Mouse (Mus musculus) megakaryocyte-erythroid progenitor cell, adult 5-6 weeks (primary cell): ENCODE measurements around the gene Tmod1. TPM values are rescaled to one million over a fixed set of nuclear protein-coding genes. Genes with fewer than 3 reads are reported as not detected.

Experiments used
- ATAC-seq: replicated peaks from 2 replicates; pipeline ENCODE4 v1.8.0; 2016; ENCODE audit warnings: mild to moderate bottlenecking, inconsistent platforms; ENCODE audit not compliant: severe bottlenecking, poor library complexity, low FRiP score, low TSS enrichment
- total RNA-seq, 2 experiments: library from RNA; stranded (forward) in 1 of 2; stranded (reverse) in 1 of 2; fragments of 200-1000, 215-1000 nt in 1 of 2; fragments of >200 nt in 1 of 2; fragmentation: Nextera tagmentation in 1 of 2; gene quantifications; 2 replicates each; pipeline ENCODE4 v1.2.3; 2014 to 2017

The Tmod1 gene
- total RNA-seq (2014; fragmentation: Nextera tagmentation), result 0.39 and 0.40 TPM in 2 replicates
- 1.3 TPM in 1 of 2 replicates, not detected in the other for total RNA-seq (2017)

DNA sequence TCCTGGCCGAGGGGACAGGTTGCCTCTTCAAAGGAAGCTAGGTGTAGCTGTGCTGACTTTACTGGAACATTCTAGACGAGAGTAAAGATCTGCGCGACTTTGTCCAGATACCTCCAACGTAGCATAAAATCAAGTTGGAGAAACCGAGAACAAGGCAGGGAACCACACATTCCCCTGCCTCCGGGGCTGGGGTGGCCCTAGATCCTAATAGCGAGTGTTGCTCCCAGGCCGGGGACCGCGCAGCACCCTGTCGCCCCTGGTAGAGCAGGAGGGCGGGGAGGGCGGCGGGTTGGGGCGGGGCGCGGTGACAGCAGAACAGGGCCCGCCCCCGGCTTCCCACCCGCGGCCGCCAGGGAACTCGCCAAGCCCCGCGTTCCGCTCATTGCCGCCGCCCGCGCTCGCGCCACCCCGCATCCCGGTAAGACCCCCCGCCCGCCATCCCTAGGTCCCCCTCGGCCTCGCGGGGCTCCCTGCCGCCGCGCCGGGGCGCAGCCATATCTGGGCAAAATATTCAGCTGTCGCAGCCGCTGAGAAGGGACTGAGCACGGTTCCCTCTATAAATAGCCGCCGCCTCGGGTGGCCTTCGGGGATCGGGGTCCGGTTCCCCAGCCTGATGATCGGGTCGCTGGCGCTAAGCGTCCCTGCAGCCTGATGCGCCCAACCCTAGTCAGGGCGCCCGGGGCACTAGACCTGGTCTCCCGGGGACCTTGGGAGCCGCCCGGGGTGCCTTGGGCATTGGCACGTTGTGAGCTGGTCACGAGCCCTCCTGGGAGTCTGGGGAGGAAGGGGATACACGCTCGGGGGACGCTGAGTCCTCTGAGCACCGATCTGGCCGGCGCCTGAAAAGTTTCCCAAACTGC, at the start of gene Tmod1:
Gene Tmod1 (plus strand): TSS at position 44 of the 860 bp plus-strand sequence.
- peak; percentile 52 for ATAC-seq

- ATAC-seq, result no peak
Observed at GRCm38 (mm10) chr4:45990427-45991135, 48.2 kb upstream of the Tmod1 start.

- no peak for ATAC-seq
Observed at GRCm38 (mm10) chr4:45998536-45998935, 40.2 kb upstream of the Tmod1 start.

DNA sequence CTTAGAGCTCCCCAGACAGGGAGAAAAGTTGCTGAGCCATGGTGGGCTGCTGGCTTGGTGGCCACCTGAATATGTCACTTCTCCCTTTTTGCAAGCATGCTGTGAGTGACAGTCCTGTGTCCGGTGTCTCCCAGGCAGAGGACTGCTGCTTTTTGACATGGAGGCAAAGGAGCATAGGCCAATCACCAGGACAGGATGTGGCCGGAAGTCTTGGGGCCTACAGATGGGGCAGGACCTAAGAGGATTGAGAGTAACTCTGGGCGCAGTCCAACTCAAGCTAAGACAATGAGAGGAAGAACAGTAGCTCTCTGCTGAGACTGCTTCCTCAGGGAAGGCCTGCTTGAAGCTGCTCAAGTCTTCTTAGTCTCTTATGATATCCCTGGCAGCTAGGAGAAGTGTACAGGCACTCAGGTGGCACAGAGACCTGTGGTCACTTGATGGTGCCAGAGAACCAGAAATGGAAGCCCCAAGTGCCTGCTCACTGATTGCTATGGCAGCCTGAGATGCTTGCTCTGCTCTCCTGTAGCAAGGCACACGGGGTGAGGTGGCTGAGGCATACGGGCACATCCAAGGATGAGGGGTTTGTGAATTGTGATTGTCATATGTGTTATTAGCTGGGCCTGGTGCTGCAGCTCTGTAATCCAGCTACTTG, 30.5 kb upstream of the Tmod1 start:
- ATAC-seq, result no peak

DNA sequence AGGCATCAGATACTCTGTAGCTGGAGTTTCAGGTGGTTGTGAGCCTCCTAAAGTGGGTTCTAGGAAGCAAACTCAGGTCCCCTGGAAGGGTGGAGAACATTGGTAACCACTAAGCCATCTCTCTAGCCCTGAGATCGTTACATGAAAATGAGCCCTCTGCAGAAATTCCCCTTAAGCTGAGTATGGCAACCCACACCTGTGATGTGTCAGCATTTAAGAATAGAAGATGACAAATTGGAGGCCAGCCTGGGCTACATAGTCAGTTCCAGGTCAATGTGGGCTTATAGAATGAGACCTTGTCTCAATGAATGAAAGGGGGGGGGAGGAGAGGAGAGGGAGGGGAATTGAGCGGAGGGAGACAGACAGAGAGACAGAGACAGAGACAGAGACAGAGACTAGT, 27.0 kb upstream of the Tmod1 start:
- ATAC-seq, result no peak

GRCm38 (mm10) chr4:46015605-46016004, 23.1 kb upstream of the Tmod1 start:
- ATAC-seq, result no peak

GRCm38 (mm10) chr4:46023021-46023481, 15.7 kb upstream of the Tmod1 start:
- ATAC-seq, result peak; percentile 95

DNA sequence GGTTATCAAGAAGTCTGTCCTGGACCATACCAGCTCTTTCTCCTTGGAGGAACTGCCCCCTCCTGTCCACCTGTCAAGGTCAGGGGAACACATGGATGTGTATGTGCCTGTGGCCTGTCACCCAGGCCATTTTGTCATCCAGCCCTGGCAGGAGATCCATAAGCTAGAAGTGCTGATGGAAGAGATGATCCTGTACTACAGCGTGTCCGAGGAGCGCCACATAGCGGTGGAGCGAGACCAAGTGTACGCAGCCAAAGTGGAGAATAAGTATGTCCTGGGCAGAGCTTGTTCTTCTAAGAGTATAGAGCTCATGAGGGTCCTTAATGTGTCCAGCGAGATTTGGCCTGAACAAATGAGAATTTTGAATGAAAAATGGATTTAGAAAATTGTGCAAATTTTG, 12.8 kb upstream of the Tmod1 start:
- no peak for ATAC-seq

- ATAC-seq, result no peak
Observed at GRCm38 (mm10) chr4:46028224-46028623, 10.5 kb upstream of the Tmod1 start.

DNA sequence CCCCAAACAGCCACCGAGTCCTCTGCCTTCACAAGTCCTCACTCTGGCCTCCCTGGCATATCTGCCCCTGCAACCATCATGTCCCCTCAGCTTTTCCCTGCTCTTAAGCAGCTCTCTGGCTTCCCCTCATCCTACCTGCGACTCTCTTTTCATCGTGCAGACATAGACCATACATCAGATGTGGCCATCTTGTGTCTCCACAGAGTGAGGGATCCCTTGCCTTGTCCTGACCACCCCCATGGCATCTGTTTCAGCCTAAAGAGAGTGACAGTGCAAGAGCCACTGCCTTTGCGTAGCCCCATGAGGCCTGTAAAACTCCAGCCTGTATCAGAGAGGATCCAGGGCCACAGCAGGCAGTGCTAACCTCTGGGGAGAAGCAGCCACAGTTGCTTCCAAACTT, 10.0 kb upstream of the Tmod1 start:
- no peak for ATAC-seq

DNA sequence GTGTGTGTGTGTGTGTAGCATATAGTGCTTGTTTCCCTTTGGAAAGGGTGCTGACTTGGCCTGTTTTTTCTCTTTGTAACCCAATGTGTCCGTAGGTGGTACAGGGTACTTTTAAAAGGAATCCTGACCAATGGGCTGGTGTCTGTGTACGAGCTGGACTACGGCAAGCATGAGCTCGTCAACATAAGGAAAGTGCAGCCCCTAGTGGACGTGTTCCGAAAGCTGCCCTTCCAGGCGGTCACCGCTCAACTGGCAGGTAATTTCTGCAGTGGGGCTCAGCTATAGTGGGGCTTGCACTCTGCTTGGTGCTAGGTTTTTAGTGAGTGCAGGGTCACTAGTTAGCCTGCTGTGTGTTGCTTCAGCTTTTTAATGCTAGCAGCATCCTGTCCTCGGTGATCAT, 9.2 kb upstream of the Tmod1 start:
- no peak for ATAC-seq

GRCm38 (mm10) chr4:46032448-46032847, 6.3 kb upstream of the Tmod1 start:
- no peak for ATAC-seq

GRCm38 (mm10) chr4:46033197-46033596, 5.5 kb upstream of the Tmod1 start:
- ATAC-seq, result no peak

GRCm38 (mm10) chr4:46038591-46038891, 194 bp upstream of the Tmod1 start:
- no peak for ATAC-seq

GRCm38 (mm10) chr4:46039899-46040298, 1.2 kb downstream of the Tmod1 start:
- ATAC-seq, result no peak

- peak; percentile 93 for ATAC-seq
Observed at GRCm38 (mm10) chr4:46040594-46041192, 2.0 kb downstream of the Tmod1 start.

DNA sequence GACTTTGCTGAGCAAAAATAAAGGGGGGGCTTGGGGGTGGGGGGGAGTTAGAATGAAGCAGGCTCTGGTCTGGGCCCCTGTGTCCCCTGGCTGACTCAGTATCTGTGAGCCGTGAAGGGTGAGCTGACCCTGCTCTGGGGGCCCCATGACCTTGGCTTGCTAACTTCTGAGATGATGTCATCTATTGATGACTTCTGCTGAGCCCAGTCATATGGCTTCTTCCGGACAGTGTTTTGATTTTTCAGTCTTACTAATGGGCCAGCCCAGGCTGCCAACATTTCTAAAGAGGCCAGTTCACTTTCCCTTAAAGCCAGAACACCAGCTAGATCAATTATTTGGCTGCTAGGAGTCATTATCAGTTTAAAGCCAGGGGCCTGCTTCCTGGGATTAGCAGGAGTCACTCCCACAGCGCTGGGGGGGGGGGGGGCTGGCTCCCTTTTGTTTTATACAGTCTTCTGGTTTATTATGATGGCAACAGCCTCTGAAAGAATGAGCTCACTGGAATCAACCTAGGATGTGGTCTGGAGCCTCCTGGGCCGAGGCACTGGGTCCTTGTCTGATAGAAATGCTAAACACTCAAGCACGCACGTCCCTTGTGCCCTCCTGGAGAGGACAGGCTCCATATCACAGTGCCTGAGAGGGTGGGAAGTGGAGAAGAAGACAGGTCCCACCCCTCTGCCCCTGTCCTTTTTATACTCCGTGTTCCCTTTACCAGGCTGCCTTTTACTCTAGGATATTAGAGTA, 3.2 kb downstream of the Tmod1 start:
- ATAC-seq, result no peak

DNA sequence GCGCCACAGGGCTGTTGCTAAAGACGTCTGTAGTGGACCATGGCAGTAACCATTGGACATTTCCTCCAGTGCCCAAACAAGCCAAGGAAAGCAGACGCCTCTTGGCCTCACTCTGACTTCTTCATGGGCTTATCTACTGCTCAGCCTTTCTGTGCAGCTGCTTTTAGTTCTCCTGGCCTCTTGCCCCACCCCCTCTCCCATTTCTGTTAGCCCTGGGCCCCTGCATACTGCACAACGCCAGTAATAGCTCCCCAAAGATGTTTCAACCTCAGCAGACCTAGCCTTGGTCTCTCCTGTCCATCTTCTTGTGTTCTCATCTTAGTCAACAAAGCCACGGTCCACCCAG, 3.7 kb downstream of the Tmod1 start:
- ATAC-seq, result 0 out of 2 replicates have a peak, but pooled peaks have one; percentile 20

DNA sequence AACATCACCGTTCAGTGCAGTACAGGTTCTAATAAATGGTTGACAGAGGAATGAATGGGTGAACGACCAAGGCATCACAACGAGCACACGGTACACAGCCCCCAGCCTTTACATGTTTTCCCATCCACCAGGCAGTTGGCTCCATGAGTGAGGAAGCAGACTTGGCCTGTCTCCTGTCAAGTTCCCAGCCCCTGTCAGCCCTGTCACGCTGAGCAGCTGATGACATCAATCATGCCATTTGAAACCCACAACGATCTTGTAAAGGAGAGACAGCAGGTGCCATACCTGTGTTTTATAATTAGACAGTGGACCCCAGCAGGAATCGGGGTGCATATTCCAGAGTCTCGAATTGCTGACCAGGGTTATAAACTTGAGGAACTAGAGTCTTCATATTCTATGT, 4.6 kb downstream of the Tmod1 start:
- no peak for ATAC-seq
